Mouse (Mus musculus) testis, adult 2 months (tissue): ENCODE results near the gene Maf. TPM values are rescaled to one million over a fixed set of nuclear protein-coding genes. Genes with fewer than 3 reads are reported as not detected.

Experiments
- H3K27ac ChIP-seq: fragments of 200-500 bp; 2 replicates; pipeline ENCODE4 v1.5.1; 2012; ENCODE audit warnings: low read depth, low read length; ENCODE audit not compliant: control insufficient read depth, insufficient read depth
- H3K27me3 ChIP-seq: fragments of 200-500 bp; 2 replicates; pipeline ENCODE4 v1.6.1; 2012; ENCODE audit warnings: mild to moderate bottlenecking, low read length, moderate library complexity; ENCODE audit not compliant: control insufficient read depth, insufficient read depth
- H3K36me3 ChIP-seq: fragments of 200-500 bp; 2 replicates; pipeline ENCODE4 v1.6.1; 2012; ENCODE audit warnings: mild to moderate bottlenecking, low read length; ENCODE audit not compliant: control insufficient read depth, insufficient read depth
- H3K4me1 ChIP-seq: fragments of 200-500 bp; 2 replicates; pipeline ENCODE4 v1.6.1; 2012; ENCODE audit warnings: low read length; ENCODE audit not compliant: control insufficient read depth, insufficient read depth
- H3K4me3 ChIP-seq: fragments of 200-500 bp; 2 replicates; pipeline ENCODE4 v1.5.1; 2012; ENCODE audit warnings: low read depth, mild to moderate bottlenecking, low read length, moderate library complexity, mixed read lengths; ENCODE audit not compliant: control insufficient read depth
- CTCF ChIP-seq: fragments of 200-500 bp; IDR thresholded peaks from 2 replicates; pipeline ENCODE4 v1.5.1; 2012; ENCODE audit warnings: low read depth, mild to moderate bottlenecking, inconsistent platforms, low read length, moderate library complexity; ENCODE audit not compliant: control insufficient read depth, insufficient read depth, insufficient replicate concordance
- POLR2A ChIP-seq: fragments of 200-500 bp; IDR thresholded peaks from 2 replicates; pipeline ENCODE4 v1.6.1; 2012; ENCODE audit warnings: low read depth, mild to moderate bottlenecking, inconsistent platforms, low read length, moderate library complexity; ENCODE audit not compliant: control insufficient read depth
- polyA plus RNA-seq: library from polyadenylated mRNA; depleted of rRNA; stranded (reverse); fragments of >200 nt; gene quantifications from 2 replicates; pipeline ENCODE4 v1.2.3, GENCODE M21; 2012

Maf gene
- polyA plus RNA-seq, 1 experiment = 1.1 TPM

- no peaks in the 10 kb centered on the region for H3K36me3 ChIP-seq
- peak overlapping the region; percentile 76 for H3K27ac ChIP-seq
- peaks cover 9% of the 10 kb centered on the region for H3K4me1 ChIP-seq
- peak overlapping the region; percentile 83 for H3K4me3 ChIP-seq
- no peaks in the 10 kb centered on the region; the same call in 1 of the 2 replicates for H3K27me3 ChIP-seq
- no peak for TF ChIP-seq CTCF
- TF ChIP-seq POLR2A = no peak
Measured at GRCm38 (mm10) chr8:115705591-115706110, 1.9 kb downstream of the Maf start.

DNA sequence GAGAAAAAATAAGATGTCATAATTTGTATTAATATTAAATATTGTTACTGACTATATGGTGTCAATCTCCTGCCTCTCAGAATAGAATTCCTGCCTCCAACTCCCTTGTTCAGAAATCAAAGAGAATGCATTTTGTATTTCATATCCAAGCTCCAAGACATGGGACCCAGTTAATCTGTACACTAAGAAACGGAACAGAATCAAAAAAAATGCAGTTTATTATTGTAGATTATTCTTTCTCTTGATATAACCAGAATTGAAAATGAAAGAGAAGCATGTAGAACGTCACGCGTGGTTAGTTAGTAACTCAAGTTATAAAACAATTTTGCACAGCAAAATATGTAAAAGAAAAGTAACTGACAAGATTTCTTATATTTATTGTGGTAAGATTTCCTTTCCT, 4.5 kb downstream of the Maf start:
- H3K27ac ChIP-seq = no peak overlapping the region
- no peaks in the 10 kb centered on the region; the same call in 1 of the 2 replicates for H3K27me3 ChIP-seq
- H3K4me1 ChIP-seq = peaks cover 9% of the 10 kb centered on the region
- no peak overlapping the region for H3K4me3 ChIP-seq
- TF ChIP-seq POLR2A = no peak
- TF ChIP-seq CTCF = no peak
- no peaks in the 10 kb centered on the region for H3K36me3 ChIP-seq

DNA sequence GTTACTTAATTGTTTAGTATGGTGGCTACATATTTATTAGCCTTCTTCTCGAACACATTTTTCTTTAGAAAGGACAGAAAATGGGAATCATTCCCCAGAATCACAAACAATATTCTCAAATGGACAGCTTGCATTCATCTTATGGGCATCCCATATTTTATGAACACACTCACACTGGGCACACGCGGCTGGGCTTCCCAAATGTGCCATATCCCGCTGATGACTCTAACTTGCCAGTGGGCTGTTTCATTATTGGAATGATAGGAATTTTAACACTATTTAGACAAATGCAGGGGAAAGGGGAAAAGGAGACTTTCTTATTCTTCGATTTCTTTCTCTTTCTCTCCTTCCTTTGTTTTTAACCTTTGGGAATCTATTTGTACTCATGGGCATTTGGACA, 6.6 kb downstream of the Maf start:
- TF ChIP-seq POLR2A (no peak), CTCF (no peak)
- peaks cover 5% of the 10 kb centered on the region for H3K4me1 ChIP-seq
- no peak overlapping the region for H3K4me3 ChIP-seq
- H3K36me3 ChIP-seq = no peaks in the 10 kb centered on the region
- no peaks in the 10 kb centered on the region; the same call in 1 of the 2 replicates for H3K27me3 ChIP-seq
- no peak overlapping the region for H3K27ac ChIP-seq

DNA sequence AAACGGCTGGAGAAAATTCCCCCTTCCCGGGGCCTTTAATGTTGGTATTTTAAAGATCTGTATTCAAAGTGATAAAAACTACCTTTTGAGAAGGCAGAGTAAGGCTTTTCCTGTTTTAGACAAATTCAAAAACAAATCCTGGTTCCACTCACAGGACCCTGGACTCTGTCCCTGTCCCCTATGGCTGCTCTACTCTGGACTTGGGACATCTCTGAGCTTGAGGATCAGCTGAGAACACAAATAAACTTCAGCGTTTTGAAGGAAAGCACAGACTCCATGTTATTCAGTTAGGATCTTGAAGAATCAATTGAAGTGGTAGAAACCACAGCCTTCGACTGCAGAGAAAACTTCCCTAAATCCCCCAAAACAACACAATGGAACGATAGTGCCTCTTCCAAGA, 8.4 kb downstream of the Maf start:
- TF ChIP-seq CTCF (no peak), POLR2A (no peak)
- H3K27ac ChIP-seq = no peak overlapping the region
- H3K4me3 ChIP-seq = no peak overlapping the region
- H3K4me1 ChIP-seq = no peaks in the 10 kb centered on the region; the same call in none of the 2 replicates
- no peaks in the 10 kb centered on the region for H3K27me3 ChIP-seq
- no peaks in the 10 kb centered on the region for H3K36me3 ChIP-seq

GRCm38 (mm10) chr8:115697410-115697809, 10.2 kb downstream of the Maf start:
- Histone ChIP-seq H3K4me3 (no peak overlapping the region), H3K4me1 (no peaks in the 10 kb centered on the region; the same call in none of the 2 replicates), H3K36me3 (no peaks in the 10 kb centered on the region), H3K27ac (no peak overlapping the region), H3K27me3 (no peaks in the 10 kb centered on the region)
- TF ChIP-seq POLR2A (no peak), CTCF (no peak)

GRCm38 (mm10) chr8:115696661-115697060, 10.9 kb downstream of the Maf start:
- no peaks in the 10 kb centered on the region for H3K27me3 ChIP-seq
- H3K4me3 ChIP-seq = no peak overlapping the region
- H3K36me3 ChIP-seq = no peaks in the 10 kb centered on the region
- no peak overlapping the region for H3K27ac ChIP-seq
- TF ChIP-seq POLR2A (no peak), CTCF (no peak)
- H3K4me1 ChIP-seq = no peaks in the 10 kb centered on the region; the same call in none of the 2 replicates

DNA sequence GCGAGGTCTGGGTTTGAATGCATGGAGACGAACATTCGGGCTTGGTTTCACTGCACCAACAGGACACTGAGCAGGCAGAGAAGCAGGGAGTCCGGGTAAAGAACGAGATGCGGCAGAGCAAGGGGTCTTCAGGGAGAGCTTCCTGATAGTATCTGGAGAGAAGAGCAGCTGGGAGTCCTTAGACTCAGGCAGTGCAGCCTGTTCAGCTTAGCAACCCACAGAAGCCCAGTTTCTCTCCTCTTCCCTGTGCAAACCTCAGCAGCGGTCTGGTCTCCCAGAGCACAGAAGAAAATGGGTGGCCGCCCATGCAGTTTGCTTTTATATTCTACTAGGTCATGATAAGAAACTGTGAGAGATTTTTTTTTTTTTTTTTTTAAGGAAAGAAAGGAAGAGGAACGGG, 20.2 kb downstream of the Maf start:
- TF ChIP-seq POLR2A (no peak), CTCF (no peak)
- Histone ChIP-seq H3K4me1 (no peaks in the 10 kb centered on the region), H3K36me3 (no peaks in the 10 kb centered on the region), H3K27ac (no peak overlapping the region), H3K27me3 (no peaks in the 10 kb centered on the region), H3K4me3 (no peak overlapping the region)
